Mouse (Mus musculus) MEL (cell line): Measurements from ENCODE around the gene Tnfsf11.

Experiments used
- NRF1 ChIP-seq: IDR thresholded peaks from 2 replicates; pipeline ENCODE4 v1.6.1; 2014; ENCODE audit warnings: low read depth, mild to moderate bottlenecking, inconsistent platforms, low read length, improper control_type of control experiment, moderate library complexity; ENCODE audit not compliant: poor library complexity, insufficient read depth, severe bottlenecking
- TCF12 ChIP-seq: IDR thresholded peaks from 2 replicates; pipeline ENCODE4 v1.6.1; 2014; ENCODE audit warnings: low read depth, mild to moderate bottlenecking, inconsistent platforms, low read length, improper control_type of control experiment, moderate library complexity

DNA sequence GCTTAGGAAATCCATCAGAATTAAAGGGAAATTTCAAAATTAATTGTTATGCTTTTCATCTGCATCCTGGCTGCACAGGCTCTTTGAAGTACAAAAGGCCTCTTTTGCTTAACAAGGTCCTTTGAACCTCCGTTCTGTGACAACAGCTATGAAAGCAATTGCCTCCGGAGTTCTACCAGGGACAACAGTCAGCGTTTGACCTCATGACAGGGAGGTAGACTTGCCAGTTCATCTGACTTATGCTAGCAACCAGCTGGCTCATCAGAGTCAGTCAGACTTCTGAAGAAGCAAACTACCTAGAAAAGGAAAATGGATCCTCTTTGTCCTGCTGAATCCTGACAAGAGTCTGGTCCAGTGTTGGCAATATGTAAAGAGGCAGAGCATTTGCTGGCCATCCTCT is 72.5 kb downstream of the Tnfsf11 start:
- no peak for TF ChIP-seq NRF1
- no peak for TF ChIP-seq TCF12
